Mouse (Mus musculus): ENCODE measurements around the gene Tmem232.

Tmem232 gene

DNA sequence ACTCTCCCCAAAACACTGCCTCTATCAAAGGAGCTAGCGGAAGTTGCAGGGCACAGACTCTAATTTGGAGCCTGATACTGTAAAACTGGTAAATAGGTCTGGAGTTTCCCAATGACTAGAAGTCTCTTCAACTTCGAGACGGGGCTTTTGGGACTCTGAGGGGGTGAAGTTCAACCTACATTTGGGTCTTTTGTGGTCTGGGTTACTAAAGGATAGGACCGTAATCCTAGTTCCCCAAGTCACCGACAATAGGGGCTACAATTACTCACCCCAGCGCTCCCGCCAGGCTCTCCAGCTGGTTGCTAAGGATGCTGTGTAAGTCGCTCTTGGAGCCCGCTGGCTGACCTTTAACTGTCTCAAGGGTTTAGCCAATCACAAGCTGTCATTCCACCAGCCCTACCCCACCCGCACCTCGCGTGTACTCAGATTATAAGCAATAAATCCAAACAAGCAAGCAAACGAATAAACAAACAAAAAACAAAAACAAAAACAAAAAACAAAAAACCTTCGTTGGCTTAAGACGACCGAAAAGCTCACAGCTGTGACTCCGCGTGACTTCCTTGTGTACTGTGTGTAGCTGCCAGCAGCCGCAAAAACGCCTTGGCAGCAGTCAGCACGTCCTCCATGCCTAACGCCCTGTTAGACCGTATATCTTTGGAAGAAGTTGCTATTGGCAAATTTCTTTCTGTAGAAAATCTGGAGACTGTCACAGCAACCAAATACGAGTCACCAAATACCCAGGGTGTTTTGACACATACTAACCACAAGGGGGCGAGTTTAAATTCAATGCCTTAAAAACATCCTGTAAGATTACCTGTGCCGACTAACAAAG is at the start of gene Tmem232:
Tmem232 (minus strand) TSS at position 342 of the 832 bp plus-strand sequence.
- Histone ChIP-seq H3K36me3 (ENCODE audit: control insufficient read depth, insufficient read depth, low read length, poor library complexity, severe bottlenecking) (no peaks in the 10 kb centered on the region), H3K27me3 (ENCODE audit: control insufficient read depth, insufficient read depth, low read length, poor library complexity, severe bottlenecking) (no peaks in the 10 kb centered on the region)
- peak; percentile 46 for DNase-seq (ENCODE audit: low read depth, low spot score)

DNA sequence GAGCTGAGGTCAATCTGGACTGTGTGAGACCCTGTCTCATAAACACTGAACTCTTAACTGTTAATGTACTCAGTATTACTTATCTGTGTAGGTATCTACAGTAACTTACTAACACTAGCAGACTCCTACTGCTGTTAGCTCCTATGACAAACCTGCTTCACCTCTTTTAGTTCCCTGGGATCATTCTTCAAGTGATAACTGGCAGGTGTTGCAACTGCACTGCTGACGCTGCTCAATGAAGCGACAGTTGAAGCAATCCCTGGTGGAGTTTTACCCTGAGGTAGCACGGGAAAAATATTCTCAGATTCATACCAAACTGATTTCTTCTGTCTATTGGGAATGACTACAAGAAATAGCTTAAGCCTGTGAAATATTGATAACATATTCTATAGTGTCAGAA is 46.3 kb upstream of the Tmem232 start:
- Histone ChIP-seq H3K27me3 (ENCODE audit: control insufficient read depth, insufficient read depth, low read length, poor library complexity, severe bottlenecking) (no peaks in the 10 kb centered on the region), H3K36me3 (ENCODE audit: control insufficient read depth, insufficient read depth, low read length, poor library complexity, severe bottlenecking) (peaks cover 2% of the 10 kb centered on the region)
- DNase-seq (ENCODE audit: low read depth, low spot score): no peak

DNA sequence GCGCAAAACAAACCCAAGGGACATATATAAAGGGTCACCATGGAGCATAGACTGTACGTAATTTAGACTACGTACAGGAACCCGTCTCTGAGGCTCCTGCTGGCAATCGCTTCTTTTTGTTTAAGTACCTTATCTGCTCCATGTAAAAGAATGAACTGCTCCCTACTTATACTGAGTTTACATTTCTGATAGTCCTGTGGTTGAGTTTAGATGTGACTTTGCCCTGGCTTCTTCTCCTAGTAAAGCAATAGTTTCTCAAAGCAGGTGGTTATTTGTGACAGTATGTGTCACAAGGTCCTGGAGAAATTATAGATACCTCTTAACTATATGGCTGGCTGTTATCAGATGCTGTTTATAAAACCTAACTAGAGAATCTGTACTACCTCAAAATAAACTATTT is 40.9 kb upstream of the Tmem232 start:
- peaks cover 8% of the 10 kb centered on the region for H3K36me3 ChIP-seq (ENCODE audit: control insufficient read depth, insufficient read depth, low read length, poor library complexity, severe bottlenecking)
- no peak for DNase-seq (ENCODE audit: low read depth, low spot score)
- no peaks in the 10 kb centered on the region for H3K27me3 ChIP-seq (ENCODE audit: control insufficient read depth, insufficient read depth, low read length, poor library complexity, severe bottlenecking)

DNA sequence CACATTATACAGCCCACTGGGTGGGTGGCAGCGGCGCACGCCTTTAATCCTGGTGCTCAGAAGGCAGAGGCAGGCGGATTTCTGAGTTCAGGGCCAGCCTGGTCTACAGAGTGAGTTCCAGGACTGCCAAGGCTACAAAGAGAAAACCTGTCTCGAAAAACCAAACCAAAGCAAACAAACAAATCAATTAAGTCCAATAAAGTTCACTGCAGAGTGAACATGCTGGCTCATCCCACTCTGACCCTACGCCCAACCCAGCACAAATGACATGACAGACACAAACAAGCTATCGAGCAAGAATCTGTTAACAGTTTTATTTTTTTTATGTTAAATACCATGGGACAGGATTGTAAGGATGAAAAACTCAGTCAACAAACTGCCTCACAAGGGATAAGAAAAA is 39.2 kb upstream of the Tmem232 start:
- H3K27me3 ChIP-seq (ENCODE audit: control insufficient read depth, insufficient read depth, low read length, poor library complexity, severe bottlenecking): no peaks in the 10 kb centered on the region
- no peak for DNase-seq (ENCODE audit: low read depth, low spot score)
- peaks cover 8% of the 10 kb centered on the region for H3K36me3 ChIP-seq (ENCODE audit: control insufficient read depth, insufficient read depth, low read length, poor library complexity, severe bottlenecking)

DNA sequence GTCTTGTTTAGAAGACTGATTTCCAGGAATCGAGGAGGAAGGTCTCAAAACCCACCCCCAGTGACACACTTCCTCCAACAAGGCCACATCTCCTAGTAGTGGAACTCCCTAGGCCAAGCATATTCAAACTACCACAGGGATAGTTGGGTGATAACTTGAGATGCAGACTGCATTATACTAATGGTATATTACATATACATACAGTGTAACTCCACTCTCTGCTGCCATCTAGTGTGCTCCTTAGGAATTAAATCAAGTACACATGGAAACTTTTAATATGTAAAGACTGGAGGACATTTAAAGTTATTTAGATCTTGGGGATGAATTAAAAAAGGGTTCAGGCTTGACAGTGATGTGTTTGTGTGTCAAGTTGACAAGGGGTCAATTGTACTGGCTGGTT is 34.8 kb upstream of the Tmem232 start:
- peak; percentile 71 for DNase-seq (ENCODE audit: low read depth, low spot score)
- H3K36me3 ChIP-seq (ENCODE audit: control insufficient read depth, insufficient read depth, low read length, poor library complexity, severe bottlenecking): peaks cover 4% of the 10 kb centered on the region

DNA sequence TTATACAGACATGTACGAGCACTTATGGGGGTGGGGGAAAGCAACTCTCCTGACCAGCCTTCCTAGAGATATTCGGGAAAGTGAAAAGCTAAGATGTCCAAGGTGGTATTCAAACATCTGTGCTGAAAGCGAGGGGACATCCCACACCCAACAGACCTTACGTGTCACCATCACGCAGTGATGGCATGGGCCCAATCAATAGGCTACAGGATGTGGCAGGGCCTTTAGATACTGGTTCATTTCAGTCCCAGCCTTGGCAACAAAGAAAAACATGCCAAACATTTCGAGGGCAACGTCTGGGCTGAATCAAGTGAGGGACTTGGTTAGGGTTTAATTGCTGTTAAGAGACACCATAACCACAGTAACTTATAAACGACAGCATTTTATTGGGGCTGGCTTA is 34.3 kb upstream of the Tmem232 start:
- Histone ChIP-seq H3K36me3 (ENCODE audit: control insufficient read depth, insufficient read depth, low read length, poor library complexity, severe bottlenecking) (peaks cover 3% of the 10 kb centered on the region; the same call in 1 of the 2 replicates), H3K27me3 (ENCODE audit: control insufficient read depth, insufficient read depth, low read length, poor library complexity, severe bottlenecking) (no peaks in the 10 kb centered on the region)
- DNase-seq (ENCODE audit: low read depth, low spot score): no peak

More for the DNA sequence above, 34.8 kb upstream of the Tmem232 start:
- no peaks in the 10 kb centered on the region for H3K27me3 ChIP-seq (ENCODE audit: control insufficient read depth, insufficient read depth, low read length, poor library complexity, severe bottlenecking)

DNA sequence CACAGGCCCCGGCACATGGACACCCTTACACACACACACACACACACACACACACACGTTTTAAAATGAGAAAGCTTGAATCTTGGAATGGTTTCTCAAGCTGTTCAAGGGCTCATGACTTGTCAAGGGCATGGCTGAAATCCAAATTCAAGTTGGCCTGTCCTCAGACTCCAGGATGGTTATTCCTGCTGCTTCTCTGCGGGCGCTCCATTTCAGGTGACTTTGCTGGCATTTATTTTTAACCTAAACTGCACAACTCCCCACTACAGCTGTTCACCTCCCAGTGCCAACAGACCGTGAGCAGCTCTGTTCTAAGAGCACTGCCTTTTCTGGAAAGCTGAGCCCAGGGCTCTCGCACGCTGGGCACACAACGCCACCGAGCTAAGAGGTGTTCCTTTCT is 31.3 kb upstream of the Tmem232 start:
- DNase-seq (ENCODE audit: low read depth, low spot score): no peak
- Histone ChIP-seq H3K27me3 (ENCODE audit: control insufficient read depth, insufficient read depth, low read length, poor library complexity, severe bottlenecking) (no peaks in the 10 kb centered on the region), H3K36me3 (ENCODE audit: control insufficient read depth, insufficient read depth, low read length, poor library complexity, severe bottlenecking) (no peaks in the 10 kb centered on the region)

DNA sequence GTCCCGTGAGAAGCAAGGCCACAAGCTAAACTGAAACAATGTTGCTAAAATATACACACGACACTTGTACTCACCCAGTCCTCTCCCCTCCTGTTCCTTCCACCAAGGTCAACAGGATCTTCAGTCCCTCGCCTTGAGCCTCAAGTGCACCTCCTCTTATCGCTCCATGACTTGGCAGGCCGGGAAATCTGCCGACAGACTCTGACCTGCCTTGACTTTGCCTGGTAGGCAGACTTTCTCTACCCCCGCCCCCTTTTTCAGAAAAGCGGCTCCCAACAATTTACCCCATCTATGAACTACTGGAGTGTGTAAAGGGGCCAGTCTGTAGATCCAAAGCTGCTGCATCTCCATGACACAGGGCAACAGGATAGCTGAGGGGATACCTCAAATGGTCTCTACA is 30.9 kb upstream of the Tmem232 start:
- Histone ChIP-seq H3K27me3 (ENCODE audit: control insufficient read depth, insufficient read depth, low read length, poor library complexity, severe bottlenecking) (no peaks in the 10 kb centered on the region), H3K36me3 (ENCODE audit: control insufficient read depth, insufficient read depth, low read length, poor library complexity, severe bottlenecking) (no peaks in the 10 kb centered on the region)
- no peak for DNase-seq (ENCODE audit: low read depth, low spot score)

DNA sequence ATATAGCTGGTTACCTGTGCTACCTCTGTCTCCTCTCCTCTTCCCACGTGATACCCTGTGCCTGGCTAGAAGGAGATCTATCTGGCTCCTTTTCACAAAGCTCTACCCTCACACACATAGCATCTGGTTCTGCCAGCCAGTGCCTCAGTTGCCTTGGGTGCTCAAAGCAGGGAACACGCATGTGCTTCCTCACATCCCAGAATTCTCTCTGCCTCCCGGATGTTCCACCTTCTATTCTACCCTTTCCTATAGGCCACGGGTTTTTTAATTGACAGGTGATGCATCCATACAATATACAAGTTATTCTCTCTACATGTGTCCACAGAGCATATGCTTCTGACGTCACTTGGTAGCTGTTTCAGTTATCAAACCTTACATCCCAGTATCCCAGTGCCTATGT is 23.6 kb upstream of the Tmem232 start:
- DNase-seq (ENCODE audit: low read depth, low spot score): no peak
- no peaks in the 10 kb centered on the region for H3K27me3 ChIP-seq (ENCODE audit: control insufficient read depth, insufficient read depth, low read length, poor library complexity, severe bottlenecking)
- H3K36me3 ChIP-seq (ENCODE audit: control insufficient read depth, insufficient read depth, low read length, poor library complexity, severe bottlenecking): no peaks in the 10 kb centered on the region

DNA sequence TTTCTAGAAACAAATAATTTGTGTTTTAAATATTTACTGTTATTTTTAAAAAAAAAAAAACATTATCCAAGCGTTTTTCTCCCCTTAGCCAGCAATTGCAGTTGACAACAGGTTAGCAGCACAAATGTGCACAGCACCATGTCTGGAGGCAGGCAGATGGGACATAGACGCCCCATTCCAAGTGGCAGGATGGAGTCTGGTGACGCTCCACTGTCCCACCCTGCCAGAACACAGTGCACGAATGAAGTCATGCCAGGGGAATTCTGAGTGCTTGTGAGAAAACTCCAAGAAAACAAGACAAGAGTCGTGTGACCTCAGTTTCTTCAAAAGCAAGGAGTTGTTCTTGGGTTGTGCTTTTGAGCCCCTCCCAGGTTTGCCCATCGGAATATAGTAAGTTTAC is 22.8 kb upstream of the Tmem232 start:
- Histone ChIP-seq H3K27me3 (ENCODE audit: control insufficient read depth, insufficient read depth, low read length, poor library complexity, severe bottlenecking) (no peaks in the 10 kb centered on the region), H3K36me3 (ENCODE audit: control insufficient read depth, insufficient read depth, low read length, poor library complexity, severe bottlenecking) (no peaks in the 10 kb centered on the region)
- no peak for DNase-seq (ENCODE audit: low read depth, low spot score)

DNA sequence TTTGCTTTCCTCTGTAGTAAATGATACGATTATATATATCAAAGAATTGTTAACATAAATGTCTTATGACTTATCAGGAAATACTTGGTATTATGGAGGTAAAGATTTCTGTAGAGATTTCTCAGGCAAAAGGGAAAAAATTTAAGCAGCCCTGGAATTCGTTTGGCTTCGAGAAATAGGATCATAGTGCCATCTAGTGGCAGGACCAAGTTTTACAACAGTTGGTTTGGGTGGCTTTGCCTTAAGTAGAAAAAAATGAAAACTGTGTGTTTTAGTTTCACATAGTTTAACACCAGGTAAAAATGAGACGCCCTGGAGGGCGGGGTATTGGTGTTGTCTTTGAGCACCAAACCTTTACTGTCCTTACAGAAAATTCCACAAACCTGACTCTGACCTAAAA is 22.2 kb upstream of the Tmem232 start:
- DNase-seq (ENCODE audit: low read depth, low spot score): peak; percentile 76
- Histone ChIP-seq H3K27me3 (ENCODE audit: control insufficient read depth, insufficient read depth, low read length, poor library complexity, severe bottlenecking) (no peaks in the 10 kb centered on the region), H3K36me3 (ENCODE audit: control insufficient read depth, insufficient read depth, low read length, poor library complexity, severe bottlenecking) (no peaks in the 10 kb centered on the region)

DNA sequence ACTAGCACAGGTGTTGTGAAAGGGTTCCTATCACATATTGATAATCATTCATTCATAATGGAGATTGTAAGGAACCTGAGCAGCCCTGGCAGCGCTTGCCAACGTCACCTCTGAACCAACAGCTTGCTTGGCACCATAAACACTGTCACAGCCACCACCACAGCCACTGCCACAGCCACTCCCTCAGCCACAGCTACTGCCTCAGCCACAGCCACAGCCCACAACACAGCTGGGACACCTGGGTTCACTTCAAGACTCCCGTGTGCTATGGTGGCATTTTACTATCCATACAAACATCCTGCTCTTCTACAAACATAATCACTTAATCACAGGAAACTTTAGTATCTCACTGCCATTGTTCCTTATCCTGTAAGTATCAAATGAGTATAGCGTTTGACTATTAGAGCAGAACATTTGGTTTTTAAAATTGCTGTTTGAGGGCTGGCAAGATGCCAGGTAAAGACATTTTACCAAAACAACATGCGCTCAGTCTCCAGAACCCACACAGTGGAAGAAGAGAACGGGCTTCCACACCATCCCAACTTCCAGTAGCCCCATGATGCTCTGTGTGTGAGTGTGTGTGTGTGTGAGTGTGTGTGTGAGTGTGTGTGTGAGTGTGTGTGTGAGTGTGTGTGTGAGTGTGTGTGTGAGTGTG is 20.9 kb upstream of the Tmem232 start:
- no peak for DNase-seq (ENCODE audit: low read depth, low spot score)
- Histone ChIP-seq H3K36me3 (ENCODE audit: control insufficient read depth, insufficient read depth, low read length, poor library complexity, severe bottlenecking) (no peaks in the 10 kb centered on the region), H3K27me3 (ENCODE audit: control insufficient read depth, insufficient read depth, low read length, poor library complexity, severe bottlenecking) (no peaks in the 10 kb centered on the region)

DNA sequence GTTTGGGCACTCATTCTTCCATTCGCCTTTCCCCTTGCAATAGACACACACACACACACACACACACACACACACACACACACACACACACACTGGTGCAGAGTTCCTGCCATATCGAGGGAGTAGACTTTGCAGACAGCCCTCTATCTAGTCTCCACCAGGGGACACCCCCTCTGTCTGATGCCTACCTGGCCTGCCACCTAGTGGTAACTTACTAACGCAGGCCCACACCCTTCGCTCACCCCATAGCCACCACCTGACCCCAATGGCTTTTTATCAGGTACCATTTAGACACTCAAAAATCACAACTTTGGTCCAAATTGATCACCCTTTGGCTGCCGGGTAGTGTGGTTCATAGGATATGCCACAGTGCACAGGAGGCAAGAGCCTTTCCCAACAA is 18.7 kb upstream of the Tmem232 start:
- peak; percentile 72 for DNase-seq (ENCODE audit: low read depth, low spot score)

DNA sequence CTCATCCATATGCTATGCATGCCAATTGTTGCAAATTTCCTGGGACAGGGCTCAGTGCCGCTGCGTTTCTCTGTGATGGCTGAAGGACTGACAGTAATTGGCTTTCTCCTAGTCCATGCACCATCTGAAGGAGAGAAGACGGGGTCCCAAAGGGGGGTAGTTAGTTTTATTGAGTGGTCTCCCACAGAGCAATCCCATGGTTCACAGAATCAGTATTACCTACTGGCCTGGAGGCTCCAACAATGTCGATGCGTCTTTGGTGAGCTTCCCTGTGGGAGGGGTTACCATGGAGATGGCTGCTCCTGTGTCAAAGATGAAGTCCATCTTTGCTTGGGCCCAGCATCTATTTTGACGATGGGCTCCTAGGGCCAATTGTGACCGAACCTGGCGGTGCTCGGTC is 18.2 kb upstream of the Tmem232 start:
- DNase-seq (ENCODE audit: low read depth, low spot score): no peak
- no peaks in the 10 kb centered on the region for H3K27me3 ChIP-seq (ENCODE audit: control insufficient read depth, insufficient read depth, low read length, poor library complexity, severe bottlenecking)
- no peaks in the 10 kb centered on the region for H3K36me3 ChIP-seq (ENCODE audit: control insufficient read depth, insufficient read depth, low read length, poor library complexity, severe bottlenecking)

More for the DNA sequence above, 18.7 kb upstream of the Tmem232 start:
- Histone ChIP-seq H3K27me3 (ENCODE audit: control insufficient read depth, insufficient read depth, low read length, poor library complexity, severe bottlenecking) (no peaks in the 10 kb centered on the region), H3K36me3 (ENCODE audit: control insufficient read depth, insufficient read depth, low read length, poor library complexity, severe bottlenecking) (no peaks in the 10 kb centered on the region)

DNA sequence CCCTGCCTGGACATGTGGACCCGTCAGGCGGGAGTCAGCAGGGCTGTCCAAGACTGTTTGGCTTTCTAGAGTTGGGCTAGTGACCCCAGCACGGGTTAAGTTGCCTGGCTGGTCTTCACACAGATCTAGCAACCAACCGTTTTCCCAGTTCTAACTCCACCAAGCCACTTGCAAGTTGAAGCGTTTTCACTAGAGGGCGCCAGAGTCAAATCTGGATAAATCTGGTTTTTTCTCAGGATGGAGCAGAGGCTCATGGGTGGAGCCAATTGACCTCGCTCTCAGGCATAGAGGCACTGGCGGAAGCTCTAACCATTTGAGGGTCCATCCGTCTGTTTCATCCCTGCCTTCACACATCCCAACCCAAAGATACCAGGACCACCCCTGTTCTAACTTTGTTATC is 17.6 kb upstream of the Tmem232 start:
- peak; percentile 58 for DNase-seq (ENCODE audit: low read depth, low spot score)
- Histone ChIP-seq H3K27me3 (ENCODE audit: control insufficient read depth, insufficient read depth, low read length, poor library complexity, severe bottlenecking) (no peaks in the 10 kb centered on the region), H3K36me3 (ENCODE audit: control insufficient read depth, insufficient read depth, low read length, poor library complexity, severe bottlenecking) (no peaks in the 10 kb centered on the region)
